In the genomic region with DNA sequence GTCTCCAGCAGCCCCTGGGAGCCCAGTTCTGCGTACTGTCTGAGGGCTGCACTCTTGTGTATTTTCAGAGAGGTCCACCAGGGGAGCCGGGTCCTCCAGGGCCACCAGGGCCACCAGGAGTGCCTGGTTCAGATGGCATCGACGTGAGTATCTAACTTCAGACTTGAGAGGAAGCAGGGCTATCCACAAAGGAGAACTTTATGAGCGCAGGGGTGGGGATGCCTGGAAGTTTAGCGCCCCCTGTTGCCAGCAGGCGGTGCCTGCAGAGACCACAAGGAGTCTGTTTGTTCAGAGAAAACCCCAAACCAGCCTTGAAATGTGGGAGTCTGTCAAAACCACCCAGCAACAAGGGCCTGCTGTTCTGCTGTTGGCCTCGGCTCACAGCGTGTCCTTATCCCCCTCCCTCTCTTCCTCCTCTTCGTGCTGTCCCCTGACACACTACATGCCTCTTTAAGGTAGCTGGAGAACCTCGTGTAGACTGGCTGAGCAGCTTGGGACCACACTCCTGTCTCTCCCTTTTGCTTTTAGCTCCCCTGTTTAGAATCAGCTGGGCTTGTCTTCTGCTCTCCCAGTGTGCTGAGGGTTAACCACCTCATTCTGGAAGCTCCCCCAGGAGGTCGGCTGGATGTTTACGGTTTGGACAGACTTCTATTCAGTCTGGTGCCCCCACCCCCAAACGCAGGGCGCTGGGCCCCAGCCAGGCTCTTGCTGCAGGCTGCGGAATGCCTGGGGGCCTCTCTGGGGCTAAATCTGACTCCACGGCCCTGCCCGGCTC, we compare ENCODE assay signal across 9 mouse cellular contexts. TPM values are rescaled to one million over a fixed set of nuclear protein-coding genes. Genes with fewer than 3 reads are reported as not detected.
DNase-seq lines count a peak whose midpoint lies in the region; ATAC-seq and TF ChIP-seq lines count a peak whose summit lies in the region.
"Had no signal": no experiment of that assay in that cellular context is flagged by ENCODE, and none has a peak within 500 bp of the region (broad histone marks: within the 10 kb centered on the region; RNA-seq: fewer than 3 reads in every experiment).

No protein-coding gene starts in this region.

- H3K4me2 ChIP-seq in embryonic facial prominence, embryonic 11.5 days (ENCODE audit: low read depth, low read length), result peak overlapping the region; percentile 3
- peak overlapping the region; percentile 53 for H3K4me2 ChIP-seq in heart, embryonic 11.5 days
- H3K4me2 ChIP-seq in kidney, embryonic 16.5 days (replicated peaks; ENCODE audit: low read depth, low read length), result 0 out of 2 replicates have a peak overlapping the region, but pooled peaks have one; percentile 16
- H3K4me2 ChIP-seq in liver, embryonic 11.5 days, result no peak overlapping the region

- peaks cover 11% of the 10 kb centered on the region; the same call in 1 of the 2 replicates for H3K4me1 ChIP-seq in embryonic facial prominence, embryonic 11.5 days (ENCODE audit: control insufficient read depth, insufficient read depth, low read length)
- peaks cover 15% of the 10 kb centered on the region for H3K4me1 ChIP-seq in heart, embryonic 11.5 days (ENCODE audit: control insufficient read depth, insufficient read depth, low read length)
- peaks cover 16% of the 10 kb centered on the region for H3K4me1 ChIP-seq in kidney, embryonic 16.5 days (ENCODE audit: insufficient read depth, low read length)
- 0 out of 2 replicates have a peak, but pooled peaks cover 3% of the 10 kb centered on the region for H3K4me1 ChIP-seq in liver, embryonic 11.5 days (replicated peaks; ENCODE audit: control insufficient read depth, insufficient read depth, low read length)

- TF ChIP-seq CTCF in C2C12 (IDR thresholded peaks at IDR 0.05; ENCODE audit: control insufficient read depth, insufficient read depth, insufficient read length), result peak; percentile 34

- peak overlapping the region; percentile 57 for H3K27ac ChIP-seq in embryonic facial prominence, embryonic 11.5 days (replicated peaks; ENCODE audit: low read depth, low read length)
- H3K27ac ChIP-seq in heart, embryonic 11.5 days (ENCODE audit: low read depth, low read length), result peak overlapping the region; percentile 80
- H3K27ac ChIP-seq in kidney, embryonic 16.5 days (ENCODE audit: low read length), result peak overlapping the region; percentile 40; the same call in 1 of the 2 replicates
- 0 out of 2 replicates have a peak overlapping the region, but pooled peaks have one; percentile 42 for H3K27ac ChIP-seq in liver, embryonic 11.5 days (ENCODE audit: low read depth, low read length)

- H3K36me3 ChIP-seq in C2C12 (ENCODE audit: control insufficient read depth, insufficient read depth), result no peaks in the 10 kb centered on the region
- no peaks in the 10 kb centered on the region for H3K36me3 ChIP-seq in embryonic facial prominence, embryonic 11.5 days (replicated peaks; ENCODE audit: control insufficient read depth, insufficient read depth, low read depth, low read length)
- no peaks in the 10 kb centered on the region for H3K36me3 ChIP-seq in heart, embryonic 11.5 days (ENCODE audit: control insufficient read depth, insufficient read depth, low read length)
- no peaks in the 10 kb centered on the region for H3K36me3 ChIP-seq in kidney, embryonic 16.5 days (ENCODE audit: insufficient read depth, low read length)
- H3K36me3 ChIP-seq in liver, embryonic 11.5 days (ENCODE audit: control insufficient read depth, insufficient read depth, low read length), result no peaks in the 10 kb centered on the region
- no peaks in the 10 kb centered on the region for H3K36me3 ChIP-seq in splenic B cell, adult 2 months (ENCODE audit: control insufficient read depth, insufficient read depth, low read length, poor library complexity, severe bottlenecking)

- no peaks in the 10 kb centered on the region for H3K79me3 ChIP-seq in C2C12 (ENCODE audit: low read depth)

- H3K4me3 ChIP-seq in C2C12 (ENCODE audit: insufficient read depth, poor library complexity, severe bottlenecking), result no peak overlapping the region
- H3K4me3 ChIP-seq in embryonic facial prominence, embryonic 11.5 days (ENCODE audit: low read depth, low read length), result no peak overlapping the region
- H3K4me3 ChIP-seq in heart, embryonic 11.5 days (ENCODE audit: low read depth, low read length), result no peak overlapping the region
- 0 out of 2 replicates have a peak overlapping the region, but pooled peaks have one; percentile 7 for H3K4me3 ChIP-seq in kidney, embryonic 16.5 days (ENCODE audit: low read length)
- H3K4me3 ChIP-seq in liver, embryonic 11.5 days (ENCODE audit: low read depth, low read length), result no peak overlapping the region
- H3K4me3 ChIP-seq: erythroblast, embryonic 14.5 days had no signal

- H3K9ac ChIP-seq in embryonic facial prominence, embryonic 11.5 days (replicated peaks; ENCODE audit: low read length), result no peak overlapping the region
- peak overlapping the region; percentile 30; the same call in 1 of the 2 replicates for H3K9ac ChIP-seq in heart, embryonic 11.5 days (ENCODE audit: low read depth, low read length)
- H3K9ac ChIP-seq in kidney, embryonic 16.5 days (replicated peaks; ENCODE audit: low read length), result peak overlapping the region; percentile 24; the same call in 1 of the 2 replicates
- no peak overlapping the region for H3K9ac ChIP-seq in liver, embryonic 11.5 days (ENCODE audit: low read depth, low read length)

- H3K27me3 ChIP-seq in C2C12 (ENCODE audit: control insufficient read depth, insufficient read depth, insufficient read length), result peaks cover 42% of the 10 kb centered on the region
- H3K27me3 ChIP-seq in embryonic facial prominence, embryonic 11.5 days (ENCODE audit: control insufficient read depth, insufficient read depth, low read length), result peaks cover 6% of the 10 kb centered on the region; the same call in 1 of the 2 replicates
- peaks cover 28% of the 10 kb centered on the region for H3K27me3 ChIP-seq in heart, embryonic 11.5 days (ENCODE audit: control insufficient read depth, insufficient read depth, low read length)
- peaks cover 26% of the 10 kb centered on the region for H3K27me3 ChIP-seq in kidney, embryonic 16.5 days (ENCODE audit: insufficient read depth, low read length)
- H3K27me3 ChIP-seq in liver, embryonic 11.5 days (replicated peaks; ENCODE audit: control insufficient read depth, insufficient read depth, low read length), result peaks cover 30% of the 10 kb centered on the region
- H3K27me3 ChIP-seq in splenic B cell, adult 2 months (ENCODE audit: control insufficient read depth, insufficient read depth, low read length, poor library complexity, severe bottlenecking), result no peaks in the 10 kb centered on the region

- H3ac ChIP-seq in C2C12 (ENCODE audit: control insufficient read depth, insufficient read length, low read depth), result no peak overlapping the region

- no peaks in the 10 kb centered on the region for H3K9me3 ChIP-seq in embryonic facial prominence, embryonic 11.5 days (replicated peaks; ENCODE audit: control insufficient read depth, low read length)
- H3K9me3 ChIP-seq in heart, embryonic 11.5 days (replicated peaks; ENCODE audit: control insufficient read depth, low read length), result no peaks in the 10 kb centered on the region
- no peaks in the 10 kb centered on the region for H3K9me3 ChIP-seq in kidney, embryonic 16.5 days (ENCODE audit: low read length)
- H3K9me3 ChIP-seq in liver, embryonic 11.5 days (ENCODE audit: control insufficient read depth, low read length), result no peaks in the 10 kb centered on the region

- no peaks in the 10 kb centered on the region for H3K79me2 ChIP-seq in C2C12 (ENCODE audit: control insufficient read depth, insufficient read depth)

- ATAC-seq in embryonic facial prominence, embryonic 11.5 days (replicated peaks; ENCODE audit: insufficient number of reproducible peaks, low FRiP score, low TSS enrichment, low read depth), result peak; percentile 45; the same call in 1 of the 2 replicates
- peak; percentile 52 for ATAC-seq in heart, embryonic 11.5 days (replicated peaks; ENCODE audit: insufficient number of reproducible peaks, low FRiP score, low TSS enrichment)
- ATAC-seq in kidney, embryonic 16.5 days (ENCODE audit: low FRiP score, low TSS enrichment), result peak; percentile 71
- peak; percentile 42 for ATAC-seq in liver, embryonic 11.5 days (replicated peaks; ENCODE audit: low FRiP score)

- peak; percentile 76 for DNase-seq in adrenal gland, postnatal 14 days
- peak; percentile 82 for DNase-seq in embryonic facial prominence, embryonic 11.5 days (ENCODE audit: low spot score)
- peak; percentile 70 for DNase-seq in liver, embryonic 11.5 days (ENCODE audit: low spot score)
- DNase-seq in naive thymus-derived CD4-positive, alpha-beta T cell, adult 2 months (ENCODE audit: low read depth), result peak; percentile 80
- DNase-seq in splenic B cell, adult 2 months (ENCODE audit: low read depth, low spot score), result peak; percentile 82

- 7% methylated on average over 18 of the region's 18 CpGs for WGBS in embryonic facial prominence, embryonic 11.5 days
- 10% methylated on average over 18 of the region's 18 CpGs for WGBS in heart, embryonic 11.5 days (ENCODE audit: insufficient replicate concordance)
- 10% methylated on average over 18 of the region's 18 CpGs for WGBS in kidney, embryonic 16.5 days
- WGBS in liver, embryonic 11.5 days, result 18% methylated on average over 18 of the region's 18 CpGs

RNA-seq across cellular contexts. Expression of a gene that starts 1.9 kb away (rescaled TPM):
- not detected for polyA plus RNA-seq in C2C12 (2012; fragmentation: generic; extraction: Trizol)
- 1.0 and 1.1 TPM in 2 replicates for total RNA-seq in adrenal gland, postnatal 14 days (2021)
- polyA plus RNA-seq in embryonic facial prominence, embryonic 11.5 days (2014; fragmentation: Nextera tagmentation; extraction: Ambion mirVana), result 6.0 and 10.1 TPM in 2 replicates
- 3.8 and 4.6 TPM in 2 replicates for polyA plus RNA-seq in heart, embryonic 11.5 days (2014; fragmentation: Nextera tagmentation; extraction: Ambion mirVana)
- 3.3 and 4.9 TPM in 2 replicates for polyA plus RNA-seq in kidney, embryonic 16.5 days (2015; fragmentation: Nextera tagmentation; extraction: Ambion mirVana)
- polyA plus RNA-seq in liver, embryonic 11.5 days (2014; fragmentation: Nextera tagmentation; extraction: Ambion mirVana), result 1.9 and 2.9 TPM in 2 replicates

RNA-seq across cellular contexts. Expression of a gene that starts 24.0 kb away (rescaled TPM):
- polyA plus RNA-seq in C2C12 (2012; fragmentation: generic; extraction: Trizol), result 34.3 TPM
- total RNA-seq in adrenal gland, postnatal 14 days (2021), result 31.5 and 42.3 TPM in 2 replicates
- 15.5 and 17.2 TPM in 2 replicates for polyA plus RNA-seq in embryonic facial prominence, embryonic 11.5 days (2014; fragmentation: Nextera tagmentation; extraction: Ambion mirVana)
- 12.8 and 14.5 TPM in 2 replicates for polyA plus RNA-seq in heart, embryonic 11.5 days (2014; fragmentation: Nextera tagmentation; extraction: Ambion mirVana)
- polyA plus RNA-seq in kidney, embryonic 16.5 days (2015; fragmentation: Nextera tagmentation; extraction: Ambion mirVana), result 12.9 and 15.0 TPM in 2 replicates
- polyA plus RNA-seq in liver, embryonic 11.5 days (2014; fragmentation: Nextera tagmentation; extraction: Ambion mirVana), result 38.8 and 42.3 TPM in 2 replicates

RNA-seq across cellular contexts. Expression of a gene that starts 57.0 kb away (rescaled TPM):
- polyA plus RNA-seq in C2C12 (2012; fragmentation: generic; extraction: Trizol), result 24.8 TPM
- 36.5 and 36.9 TPM in 2 replicates for total RNA-seq in adrenal gland, postnatal 14 days (2021)
- polyA plus RNA-seq in embryonic facial prominence, embryonic 11.5 days (2014; fragmentation: Nextera tagmentation; extraction: Ambion mirVana), result 25.8 and 26.0 TPM in 2 replicates
- 20.5 and 25.5 TPM in 2 replicates for polyA plus RNA-seq in heart, embryonic 11.5 days (2014; fragmentation: Nextera tagmentation; extraction: Ambion mirVana)
- polyA plus RNA-seq in kidney, embryonic 16.5 days (2015; fragmentation: Nextera tagmentation; extraction: Ambion mirVana), result 40.8 and 42.4 TPM in 2 replicates
- polyA plus RNA-seq in liver, embryonic 11.5 days (2014; fragmentation: Nextera tagmentation; extraction: Ambion mirVana), result 30.0 and 35.5 TPM in 2 replicates

Comparison
In these comparisons a context has a peak if more than half of its experiments do, and no peak if none do; other contexts are left out.
1. H3K9ac ChIP-seq: peak in heart, embryonic 11.5 days (single experiment) and kidney, embryonic 16.5 days (single experiment); none in embryonic facial prominence, embryonic 11.5 days (single experiment) and liver, embryonic 11.5 days (single experiment).
2. Peak in every context shown above with its lines, with median percentiles within 50 percentile points of each other: DNase-seq, ATAC-seq and H3K27ac ChIP-seq.